Comparison of ENCODE assay signal across 8 mouse cellular contexts in genomic region chr11:117993190-117994175, GRCm38 (mm10). TPM values are rescaled to one million over a fixed set of nuclear protein-coding genes. Genes with fewer than 3 reads are reported as not detected.
DNase-seq lines count a peak whose midpoint lies in the region; ATAC-seq and TF ChIP-seq lines count a peak whose summit lies in the region.
"Had no signal": no experiment of that assay in that cellular context is flagged by ENCODE, and none has a peak within 500 bp of the region (broad histone marks: within the 10 kb centered on the region; RNA-seq: fewer than 3 reads in every experiment).

No protein-coding gene starts in this region.

- no peaks in the 10 kb centered on the region for H3K9me3 ChIP-seq in G1E (replicated peaks)

- no peaks in the 10 kb centered on the region for H3K27me3 ChIP-seq in G1E (ENCODE audit: insufficient read depth, low read length)

- no peak for TF ChIP-seq CTCF in G1E (IDR thresholded peaks at IDR 0.05; ENCODE audit: low read depth, low read length)

- ATAC-seq in G1E (ENCODE audit: extremely low read depth, insufficient number of reproducible peaks, low FRiP score, poor library complexity, severe bottlenecking) = no peak
- ATAC-seq in granulocyte monocyte progenitor cell, adult 5-6 weeks (replicated peaks; ENCODE audit: poor library complexity, severe bottlenecking) = peak; percentile 27
- ATAC-seq in megakaryocyte, adult 5-6 weeks (ENCODE audit: poor library complexity, severe bottlenecking) = peak; percentile 57

- H3K36me3 ChIP-seq in G1E (replicated peaks) = peaks cover 76% of the 10 kb centered on the region

- H3K4me1 ChIP-seq in G1E (ENCODE audit: insufficient read depth, low read depth, low read length) = peaks cover 76% of the 10 kb centered on the region

- intact Hi-C loops in gastrocnemius, postnatal 36 days (cut with DNase I) = no loop called here

- DNase-seq in kidney, adult 11 months = peak; percentile 22
- DNase-seq in kidney, postnatal 25 days = no peak
- DNase-seq in G1E (ENCODE audit: low spot score) = no peak
- DNase-seq in layer of hippocampus, adult 8-10 months (ENCODE audit: low spot score in 2 of 2) = no peak
- DNase-seq in gastrocnemius, postnatal 36 days = no peak
- DNase-seq: cerebellum, adult 18-20 months had no signal

- peak overlapping the region; percentile 39; the same call in 1 of the 2 replicates for H3K4me3 ChIP-seq in G1E (ENCODE audit: low read depth, low read length)

RNA-seq across cellular contexts. Expression of gene Pgs1, which starts 7.4 kb away (rescaled TPM):
- total RNA-seq in G1E (2014; fragmentation: Nextera tagmentation) (9.7 and 10.0 TPM in 2 replicates), G1E (2017) (17.6 and 18.8 TPM in 2 replicates)
- polyA plus RNA-seq in G1E (2012) = 36.9 and 37.6 TPM in 2 replicates
- total RNA-seq in granulocyte monocyte progenitor cell, adult 5-6 weeks (2014; fragmentation: Nextera tagmentation) = 43.1 and 44.5 TPM in 2 replicates
- 18.8 and 23.3 TPM in 2 replicates for total RNA-seq in granulocyte monocyte progenitor cell, adult 5-6 weeks (2017)
- total RNA-seq in megakaryocyte, adult 5-6 weeks (2015) = 18.7 and 22.4 TPM in 2 replicates
- total RNA-seq in megakaryocyte, adult 5-6 weeks (2017) = 26.7 and 27.2 TPM in 2 replicates
- total RNA-seq in layer of hippocampus, adult 8-10 months (2022) = 10 to 100 TPM; 71.3 to 80.4 (median 78.8) TPM
- total RNA-seq in gastrocnemius, postnatal 36 days (2021) = 10 to 100 TPM; 17.9 to 18.9 TPM

RNA-seq across cellular contexts. Expression of gene Socs3, which starts 23.6 kb away (rescaled TPM):
- total RNA-seq in G1E (2014; fragmentation: Nextera tagmentation) = 1.3 TPM in 1 of 2 replicates, not detected in the other
- total RNA-seq in G1E (2017) = 3.8 and 5.6 TPM in 2 replicates
- 2.5 and 2.9 TPM in 2 replicates for polyA plus RNA-seq in G1E (2012)
- 0.41 TPM in 1 of 2 replicates, not detected in the other for total RNA-seq in granulocyte monocyte progenitor cell, adult 5-6 weeks (2014; fragmentation: Nextera tagmentation)
- 2.0 and 2.2 TPM in 2 replicates for total RNA-seq in granulocyte monocyte progenitor cell, adult 5-6 weeks (2017)
- total RNA-seq in megakaryocyte, adult 5-6 weeks (2015) = 2.0 and 3.1 TPM in 2 replicates
- 3.2 and 5.1 TPM in 2 replicates for total RNA-seq in megakaryocyte, adult 5-6 weeks (2017)
- 1 to 10 TPM in 3 of 4 experiments, under 1 TPM in 1; 0.81 to 7.9 (median 3.3) TPM for total RNA-seq in layer of hippocampus, adult 8-10 months (2022)
- total RNA-seq in gastrocnemius, postnatal 36 days (2021) = 1 to 10 TPM; 1.8 to 4.7 TPM
